Mouse (Mus musculus): ENCODE measurements around the gene Abcf2.

GRCm38 (mm10) chr5:24605321-24605979, 28.2 kb upstream of the Abcf2 start:
- TF ChIP-seq CTCF (IDR thresholded peaks at IDR 0.05; ENCODE audit: control insufficient read depth, insufficient read depth, insufficient replicate concordance, low read depth, low read length), result no peak
- TF ChIP-seq POLR2A (IDR thresholded peaks at IDR 0.05; ENCODE audit: control insufficient read depth, low read depth, low read length), result no peak

Measured in testis, adult 2 months (tissue).